Mouse (Mus musculus) liver, embryonic 15.5 days (tissue): ENCODE data around the gene Crb1. TPM values are rescaled to one million over a fixed set of nuclear protein-coding genes. Genes with fewer than 3 reads are reported as not detected.

Source experiments
- ATAC-seq: fragments of 200-750 bp; cut with Nextera tagmentation; 2 replicates; pipeline ENCODE4 v1.8.0; 2017; ENCODE audit warnings: moderate number of reproducible peaks, mild to moderate bottlenecking, moderate library complexity; ENCODE audit not compliant: insufficient read depth
- H3K27ac ChIP-seq: fragments of 300-500 bp; sonication (generic); replicated peaks from 2 replicates; pipeline ENCODE4 v1.5.1; 2015; ENCODE audit warnings: mild to moderate bottlenecking, inconsistent platforms
- H3K27me3 ChIP-seq: fragments of 300-500 bp; sonication (generic); 2 replicates; pipeline ENCODE4 v1.6.1; 2015; ENCODE audit warnings: mild to moderate bottlenecking, inconsistent platforms
- H3K36me3 ChIP-seq: fragments of 300-500 bp; sonication (generic); replicated peaks from 2 replicates; pipeline ENCODE4 v1.6.1; 2015; ENCODE audit warnings: moderate library complexity, mild to moderate bottlenecking, inconsistent platforms
- H3K4me1 ChIP-seq: fragments of 300-500 bp; sonication (generic); replicated peaks from 2 replicates; pipeline ENCODE4 v1.6.1; 2015; ENCODE audit warnings: inconsistent platforms
- H3K4me2 ChIP-seq: fragments of 300-500 bp; sonication (generic); 2 replicates; pipeline ENCODE4 v1.6.1; 2015; ENCODE audit warnings: moderate library complexity, mild to moderate bottlenecking, inconsistent platforms
- H3K4me3 ChIP-seq: fragments of 300-500 bp; sonication (generic); replicated peaks from 2 replicates; pipeline ENCODE4 v1.5.1; 2015; ENCODE audit warnings: mild to moderate bottlenecking, inconsistent platforms
- H3K9ac ChIP-seq: fragments of 300-500 bp; sonication (generic); 2 replicates; pipeline ENCODE4 v1.6.1; 2015; ENCODE audit warnings: moderate library complexity, mild to moderate bottlenecking, inconsistent platforms
- H3K9me3 ChIP-seq: fragments of 300-500 bp; sonication (generic); replicated peaks from 2 replicates; pipeline ENCODE4 v1.6.1; 2016; ENCODE audit warnings: inconsistent platforms
- WGBS: fragments of 180-500 bp; shearing (Covaris S2); methylation state at CpG from one replicate; pipeline ENCODE4 v1.1.7; 2015; ENCODE audit warnings: mixed read lengths; ENCODE audit not compliant: insufficient replicate concordance; 5-methylcytosine and 5-hydroxymethylcytosine counted together
- polyA plus RNA-seq: library from polyadenylated mRNA; unstranded; fragments of >200 nt; fragmentation: Nextera tagmentation; extraction: Ambion mirVana; gene quantifications from 2 replicates; pipeline ENCODE4 v1.2.1, GENCODE M21; 2015

Gene Crb1
- polyA plus RNA-seq, 1 experiment from 2014 or later = not detected

DNA sequence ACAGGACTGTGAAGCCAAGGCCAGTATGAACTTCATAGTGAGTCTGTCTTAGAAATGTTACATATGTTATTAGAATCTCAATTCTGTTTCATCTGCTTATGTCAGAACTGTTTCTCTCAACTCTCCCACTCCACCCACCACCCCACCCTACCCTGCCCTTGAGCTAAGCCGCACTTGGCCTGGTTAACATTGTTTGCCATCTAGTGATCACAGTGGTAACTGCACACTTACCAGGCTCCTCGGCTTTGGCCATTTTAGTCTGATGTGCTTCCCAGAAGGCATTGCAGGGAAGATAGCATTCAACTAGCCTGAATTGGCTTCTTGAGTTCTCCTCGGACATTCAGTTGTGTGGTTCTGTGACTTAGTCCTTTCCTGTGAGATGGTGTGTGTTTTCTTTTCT, 215.3 kb downstream of the Crb1 start:
- Histone ChIP-seq H3K9ac (no peak overlapping the region), H3K9me3 (no peaks in the 10 kb centered on the region), H3K36me3 (no peaks in the 10 kb centered on the region), H3K4me1 (no peaks in the 10 kb centered on the region), H3K4me3 (no peak overlapping the region), H3K27ac (no peak overlapping the region), H3K27me3 (no peaks in the 10 kb centered on the region), H3K4me2 (no peak overlapping the region)
- WGBS = 34% methylated on average over 3 of the region's 3 CpGs
- ATAC-seq = no peak

DNA sequence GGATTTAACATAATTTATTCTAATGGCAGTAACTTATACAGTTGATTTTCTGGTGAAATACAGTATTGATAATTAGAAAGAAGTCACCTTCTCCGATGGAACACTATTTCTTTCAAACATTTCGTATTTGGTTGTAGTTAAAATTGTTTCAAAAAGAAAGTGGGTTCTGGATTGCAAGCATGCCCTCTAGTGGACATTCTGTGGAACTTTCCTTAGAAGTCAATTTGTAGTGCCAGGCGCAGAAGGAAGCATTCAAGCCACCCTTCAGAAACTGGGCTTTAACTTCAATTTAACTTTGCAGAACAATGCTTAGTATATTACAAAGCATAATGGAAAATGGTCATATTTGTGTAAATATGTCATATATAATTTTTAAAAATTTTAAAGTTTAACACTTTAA, 220.5 kb downstream of the Crb1 start:
- no peak overlapping the region for H3K27ac ChIP-seq
- no peaks in the 10 kb centered on the region for H3K27me3 ChIP-seq
- no peak overlapping the region for H3K9ac ChIP-seq
- no peak for ATAC-seq
- H3K4me3 ChIP-seq = no peak overlapping the region
- H3K9me3 ChIP-seq = no peaks in the 10 kb centered on the region
- no peaks in the 10 kb centered on the region for H3K36me3 ChIP-seq
- WGBS = 28% methylated on average over 3 of the region's 3 CpGs
- no peak overlapping the region for H3K4me2 ChIP-seq
- H3K4me1 ChIP-seq = no peaks in the 10 kb centered on the region

DNA sequence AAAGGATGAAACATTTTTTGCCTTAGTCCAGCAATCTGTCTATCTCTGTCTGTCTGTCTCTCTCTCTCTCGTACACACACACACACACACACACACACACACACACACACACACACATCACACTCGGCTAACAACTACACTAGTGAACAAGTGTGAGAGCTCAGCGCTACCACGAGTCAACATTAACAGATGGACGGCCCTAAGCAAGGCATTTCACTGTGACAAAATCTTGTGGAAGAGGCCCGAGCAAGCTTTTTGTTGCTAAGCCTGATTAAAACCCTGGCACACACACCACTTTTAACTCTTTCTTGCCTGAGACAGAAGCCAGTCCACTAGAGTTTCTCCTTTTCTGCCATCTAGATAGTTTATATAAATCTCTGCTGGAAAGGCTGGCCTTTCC, 223.4 kb downstream of the Crb1 start:
- H3K9ac ChIP-seq = no peak overlapping the region
- no peak for ATAC-seq
- 70% methylated on average over 6 of the region's 6 CpGs for WGBS
- no peaks in the 10 kb centered on the region for H3K27me3 ChIP-seq
- H3K4me1 ChIP-seq = no peaks in the 10 kb centered on the region
- no peaks in the 10 kb centered on the region for H3K9me3 ChIP-seq
- no peak overlapping the region for H3K4me2 ChIP-seq
- H3K36me3 ChIP-seq = no peaks in the 10 kb centered on the region
- H3K4me3 ChIP-seq = no peak overlapping the region
- H3K27ac ChIP-seq = no peak overlapping the region

DNA sequence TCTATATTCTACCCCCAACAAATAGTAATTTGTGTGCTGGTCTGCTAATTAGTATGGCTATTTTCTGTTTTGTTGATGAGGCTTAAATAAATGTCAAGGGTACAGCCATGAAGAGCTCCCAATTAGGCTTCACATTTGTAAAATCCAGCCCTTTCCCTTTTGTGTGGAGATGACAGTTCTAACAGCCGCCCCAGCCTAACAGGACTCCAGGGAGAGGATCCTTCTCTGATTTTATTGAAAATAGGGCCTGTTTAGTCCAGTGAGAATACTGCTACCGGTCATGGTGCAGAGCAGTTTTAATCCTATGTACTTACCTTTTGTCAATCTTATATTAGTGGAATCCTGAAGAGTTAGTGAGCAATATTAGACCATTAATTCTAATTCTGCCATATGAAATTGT, 223.9 kb downstream of the Crb1 start:
- Histone ChIP-seq H3K4me3 (no peak overlapping the region), H3K9me3 (no peaks in the 10 kb centered on the region), H3K4me2 (no peak overlapping the region), H3K9ac (no peak overlapping the region), H3K27ac (no peak overlapping the region), H3K27me3 (no peaks in the 10 kb centered on the region), H3K36me3 (no peaks in the 10 kb centered on the region), H3K4me1 (no peaks in the 10 kb centered on the region)
- WGBS = 78% methylated on average over 2 of the region's 2 CpGs
- ATAC-seq = no peak

Other genes with a start within 250 kb of the Crb1 start
- 2.2 and 2.5 TPM in 2 replicates for gene Zbtb41, start 45.2 kb upstream of the Crb1 start, polyA plus RNA-seq
- 9.9 and 10.0 TPM in 2 replicates for gene Aspm, start 77.7 kb upstream of the Crb1 start, polyA plus RNA-seq
- gene F13b, start 124.6 kb upstream of the Crb1 start, polyA plus RNA-seq = 25.9 and 29.4 TPM in 2 replicates
- 4.1 and 4.6 TPM in 2 replicates for gene Cfhr1, start 183.2 kb upstream of the Crb1 start, polyA plus RNA-seq